Mouse (Mus musculus) frontal cortex, adult (tissue): ENCODE measurements around the gene BC080695.
"Not testable (repeated sequence)": the region's sequence is repeated elsewhere in the genome, so short reads cannot be mapped to it uniquely, and the experiment has no call there.

Experiments used
- ATAC-seq: cut with Nextera tagmentation; 2 replicates; pipeline ENCODE4 v1.9.2; 2017; ENCODE audit warnings: mild to moderate bottlenecking, moderate library complexity, mixed read lengths; ENCODE audit not compliant: low TSS enrichment

BC080695 gene

GRCm38 (mm10) chr4:143551400-143551799 is at the start of gene BC080695, which contains the start of gene Gm13057:
TSS of gene BC080695 (plus strand) at chr4:143551700.
TSS of gene Gm13057 (plus strand) at chr4:143551709.
- not testable (repeated sequence) for ATAC-seq

GRCm38 (mm10) chr4:143511043-143511442 is 40.5 kb upstream of the BC080695 start, which contains the start of gene Gm13043:
TSS of gene Gm13043 (plus strand) at chr4:143511343.
- no peak for ATAC-seq

GRCm38 (mm10) chr4:143535654-143536053 is 15.8 kb upstream of the BC080695 start, which contains the start of gene Gm13040:
TSS of gene Gm13040 (plus strand) at chr4:143535954.
- not testable (repeated sequence) for ATAC-seq

GRCm38 (mm10) chr4:143611927-143612326 is 60.4 kb downstream of the BC080695 start:
- not testable (repeated sequence) for ATAC-seq

- ATAC-seq, result not testable (repeated sequence)
These were observed 63.2 kb downstream of the BC080695 start, which contains the start of gene Gm13083 for GRCm38 (mm10) chr4:143614703-143615102. TSS of gene Gm13083 (plus strand) at chr4:143615003.

- ATAC-seq, result not testable (repeated sequence)
These were observed 66.6 kb downstream of the BC080695 start for GRCm38 (mm10) chr4:143618101-143618500.
